Mouse (Mus musculus) thymus, adult 18-20 months (tissue): ENCODE data around the gene Ctrc.
"Not testable (repeated sequence)": the region's sequence is repeated elsewhere in the genome, so short reads cannot be mapped to it uniquely, and the experiment has no call there.

Source experiments
- DNase-seq, 2 experiments: peaks; one replicate each; pipeline ENCODE4 v3.0.0; 2022; ENCODE audit warnings: mixed read lengths in 2 of 2

Gene Ctrc

GRCm38 (mm10) chr4:141781201-141781985 lies 64.8 kb downstream of the Ctrc start:
- DNase-seq, result no peak

- DNase-seq, result no peak
These were observed 66.3 kb downstream of the Ctrc start for GRCm38 (mm10) chr4:141779828-141780227.

- not testable (repeated sequence) for DNase-seq
These were observed 73.1 kb downstream of the Ctrc start for GRCm38 (mm10) chr4:141773019-141773418.

DNA sequence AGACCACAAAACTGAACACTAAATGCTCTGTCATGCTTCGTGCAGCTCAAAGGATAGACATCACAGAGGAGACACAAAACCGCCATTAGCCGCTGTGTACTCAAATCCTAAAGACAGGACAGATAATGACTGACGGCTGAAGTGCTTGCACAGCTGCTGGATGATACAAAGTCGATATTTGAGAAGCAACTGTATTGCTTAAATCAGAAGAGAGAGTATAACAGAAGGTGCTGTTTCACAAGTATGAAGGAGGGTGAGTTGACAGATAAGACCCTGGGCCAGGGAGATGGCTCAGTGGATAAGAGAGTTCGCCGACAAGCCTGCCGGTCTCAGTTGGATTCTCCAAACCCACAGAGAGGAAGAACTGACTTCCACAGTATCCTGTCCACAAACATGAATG lies 74.3 kb downstream of the Ctrc start:
- DNase-seq, result no peak

GRCm38 (mm10) chr4:141769501-141770160 lies 76.5 kb downstream of the Ctrc start:
- no peak for DNase-seq

- DNase-seq, result no peak
These were observed 78.7 kb downstream of the Ctrc start for GRCm38 (mm10) chr4:141767353-141768036.

GRCm38 (mm10) chr4:141766668-141767352 lies 79.3 kb downstream of the Ctrc start:
- no peak for DNase-seq

DNA sequence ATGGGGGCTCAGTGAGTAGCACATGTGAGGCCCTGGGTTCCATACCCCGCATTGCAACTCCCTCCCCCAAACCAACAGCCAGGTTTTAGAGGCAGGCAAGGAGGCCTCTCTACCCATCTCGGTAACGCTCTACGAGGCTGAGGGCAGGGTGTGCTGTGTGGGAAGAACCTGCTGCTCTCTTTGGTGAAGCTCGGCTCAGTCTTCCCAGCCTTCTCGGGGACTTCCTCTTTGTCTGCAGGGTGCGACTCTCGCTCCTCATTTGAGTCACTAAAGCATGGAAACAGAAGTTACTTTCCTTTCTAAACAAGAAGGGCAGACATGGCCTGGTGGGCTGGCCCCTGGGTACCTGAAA lies 79.9 kb downstream of the Ctrc start:
- DNase-seq, result no peak

DNA sequence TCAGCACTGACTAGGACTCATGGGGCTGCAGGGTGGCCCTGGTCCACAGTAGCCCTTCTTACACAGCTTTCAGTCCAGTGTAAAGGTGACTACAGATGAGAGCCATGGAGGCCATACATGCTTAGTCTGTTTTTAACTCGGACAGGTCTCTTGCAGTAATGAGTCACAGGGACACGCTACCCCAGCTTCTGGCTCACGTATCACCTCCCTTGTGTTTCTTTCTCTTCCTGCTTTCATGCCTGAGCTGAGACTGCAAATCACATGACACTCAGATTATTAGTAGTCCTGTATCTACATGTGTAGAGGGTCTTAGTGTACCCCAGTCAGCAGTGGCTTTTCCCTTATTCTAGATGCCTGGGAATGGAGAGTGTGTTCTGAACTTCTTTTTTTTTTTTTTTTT lies 81.2 kb downstream of the Ctrc start:
- DNase-seq, result no peak
